Mouse (Mus musculus): ENCODE data around the gene Ube2j2.

- TF ChIP-seq TAL1 (conservative IDR thresholded peaks at IDR 0.05; ENCODE audit: low read depth, low read length) (no peak), CTCF (IDR thresholded peaks at IDR 0.05; ENCODE audit: low read depth, low read length) (no peak), GATA1 (IDR thresholded peaks at IDR 0.05; ENCODE audit: borderline replicate concordance, low read length) (no peak), POLR2AphosphoS5 (IDR thresholded peaks at IDR 0.05; ENCODE audit: insufficient replicate concordance, low read depth, low read length) (no peak)
Observed at GRCm38 (mm10) chr4:155895216-155895615, 48.4 kb upstream of the Ube2j2 start.
